Mouse (Mus musculus): ENCODE results near the gene Bfar.
"Not testable (repeated sequence)": the region's sequence is repeated elsewhere in the genome, so short reads cannot be mapped to it uniquely, and the experiment has no call there.

The Bfar gene

DNA sequence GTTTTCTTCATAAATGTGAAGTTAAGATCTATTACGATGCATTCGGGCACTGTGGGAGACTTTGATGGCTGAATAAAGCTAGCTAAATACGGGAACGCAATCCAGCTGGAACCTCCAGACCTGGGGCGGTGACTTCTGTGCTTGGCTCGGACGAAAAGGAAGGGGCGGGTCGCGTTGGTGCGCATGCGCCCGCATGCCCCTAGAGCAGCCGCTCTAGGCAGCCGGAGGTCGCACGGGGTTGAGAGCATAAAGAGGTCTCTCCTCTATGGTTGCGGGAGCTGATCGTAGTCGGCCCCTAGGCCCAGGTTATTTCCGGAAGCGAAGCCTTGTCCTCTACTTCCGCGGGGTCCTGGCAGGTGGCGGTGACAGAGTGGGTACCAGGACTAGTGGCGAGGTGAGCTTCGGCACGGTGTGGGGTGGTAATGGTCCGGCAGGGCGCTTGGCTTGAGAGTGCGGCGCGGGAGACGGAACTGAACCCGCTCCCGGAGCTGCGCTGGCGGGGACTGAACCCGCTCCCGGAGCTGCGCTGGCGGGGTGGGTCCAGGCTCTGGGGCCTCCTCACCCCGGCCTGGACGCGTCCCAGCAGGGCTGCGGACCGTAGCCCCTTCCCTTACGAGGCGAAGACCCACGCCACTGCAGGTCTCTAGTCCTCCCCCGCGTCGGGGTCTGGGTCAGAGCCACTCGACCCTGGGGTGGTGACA, at the start of gene Bfar, which contains the start of gene 3110001I22Rik:
Gene Bfar (plus strand): TSS at position 174 of the 701 bp plus-strand sequence.
Gene 3110001I22Rik (plus strand): TSS at position 245 of the 701 bp plus-strand sequence.
- peak; percentile 51 for DNase-seq (ENCODE audit: extremely low read depth, low read depth, low spot score)

DNA sequence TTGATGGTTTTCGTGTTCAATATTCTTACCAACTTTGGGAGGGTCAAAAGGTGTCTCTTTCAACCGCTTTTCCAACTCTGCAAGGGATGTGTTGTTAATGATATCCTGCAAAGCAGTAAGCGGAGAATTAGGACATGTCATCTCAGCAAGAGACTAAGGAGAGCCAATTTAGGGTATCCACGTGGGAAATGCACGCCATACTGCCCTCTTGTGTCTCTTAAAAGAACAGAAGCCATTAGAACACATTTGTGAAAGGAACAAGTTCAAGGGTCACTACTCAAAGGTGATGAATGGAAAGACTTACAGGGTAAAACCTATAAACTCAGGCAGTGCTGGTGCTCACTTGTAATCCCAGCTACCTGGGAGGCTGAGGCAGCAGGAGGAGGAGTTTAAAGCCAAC, 43.3 kb upstream of the Bfar start:
- no peak for DNase-seq (ENCODE audit: extremely low read depth, low read depth, low spot score)

DNA sequence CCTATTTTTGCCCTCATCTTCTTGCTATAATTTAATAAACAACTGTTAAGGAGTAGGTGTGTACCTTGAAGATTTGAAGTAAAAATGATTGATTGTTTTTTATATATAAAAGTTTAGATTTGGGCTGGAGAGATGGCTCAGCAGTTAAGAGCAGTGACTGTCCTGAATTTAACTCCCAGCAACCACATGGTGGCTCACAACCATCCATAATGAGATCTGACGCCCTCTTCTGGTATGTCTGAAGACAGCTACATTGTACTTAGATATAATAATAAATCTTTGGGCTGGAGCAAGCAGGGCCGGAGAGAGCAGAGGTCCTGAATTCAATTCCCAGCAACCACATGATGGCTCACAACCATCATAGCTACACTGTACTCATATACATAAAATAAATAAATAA, 33.5 kb upstream of the Bfar start:
- not testable (repeated sequence) for DNase-seq (ENCODE audit: extremely low read depth, low read depth, low spot score)

DNA sequence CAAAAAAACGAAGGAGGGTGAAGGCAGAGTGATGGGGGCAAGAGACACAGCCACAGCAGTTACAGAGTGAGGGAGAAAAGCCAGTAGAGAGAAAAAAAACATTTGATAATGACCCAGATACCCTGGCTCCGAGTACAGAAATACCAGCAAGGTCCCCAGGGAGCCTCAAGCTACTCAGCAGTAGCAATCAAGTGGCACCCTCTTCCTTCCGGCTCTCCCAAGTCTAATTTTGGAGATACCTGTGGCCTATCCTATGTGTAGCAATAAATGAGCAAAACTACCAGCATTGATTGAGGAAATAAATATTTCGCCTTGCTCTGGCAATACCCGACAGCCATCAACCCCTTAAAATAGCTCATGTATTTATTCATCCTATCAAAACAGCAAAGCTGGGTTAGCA, 32.1 kb upstream of the Bfar start:
- no peak for DNase-seq (ENCODE audit: extremely low read depth, low read depth, low spot score)

DNA sequence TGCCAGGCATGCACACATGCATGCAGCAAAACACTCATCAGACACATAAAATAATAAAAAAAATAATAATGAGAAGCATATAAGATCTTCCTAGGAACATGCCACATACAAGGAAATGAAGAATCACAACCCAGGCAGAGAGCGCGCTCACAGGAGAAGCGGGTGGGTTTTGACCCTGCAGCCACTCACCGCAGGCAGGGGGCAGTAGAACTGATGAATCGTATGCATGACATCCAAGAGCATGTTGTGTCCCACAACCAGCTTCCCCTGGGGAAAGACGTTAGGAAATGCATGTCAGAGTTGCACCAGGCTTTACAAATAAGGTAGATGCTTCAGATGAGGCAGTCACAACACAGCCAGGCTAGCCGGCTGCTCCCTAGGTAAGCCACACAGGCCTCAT, 31.6 kb upstream of the Bfar start:
- DNase-seq (ENCODE audit: extremely low read depth, low read depth, low spot score): no peak

DNA sequence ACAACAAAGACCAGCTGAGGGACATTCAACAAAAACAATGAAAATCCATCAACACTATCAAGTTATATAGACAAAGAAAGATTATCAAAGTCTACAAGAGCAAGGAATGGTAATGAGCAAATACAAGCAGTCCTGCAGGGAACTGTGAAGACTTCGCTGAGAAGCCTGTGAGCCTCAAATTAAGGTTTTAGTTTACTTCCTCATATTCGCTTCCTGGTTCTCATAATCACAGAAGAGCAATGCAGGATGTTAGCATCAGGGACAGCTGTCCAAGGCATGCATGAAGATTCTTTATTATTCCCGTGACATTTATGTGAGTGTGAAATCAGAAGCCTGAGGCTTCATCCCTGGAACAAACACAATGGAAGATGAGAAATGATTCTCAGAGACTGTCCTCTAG, 27.2 kb upstream of the Bfar start:
- DNase-seq (ENCODE audit: extremely low read depth, low read depth, low spot score): no peak

DNA sequence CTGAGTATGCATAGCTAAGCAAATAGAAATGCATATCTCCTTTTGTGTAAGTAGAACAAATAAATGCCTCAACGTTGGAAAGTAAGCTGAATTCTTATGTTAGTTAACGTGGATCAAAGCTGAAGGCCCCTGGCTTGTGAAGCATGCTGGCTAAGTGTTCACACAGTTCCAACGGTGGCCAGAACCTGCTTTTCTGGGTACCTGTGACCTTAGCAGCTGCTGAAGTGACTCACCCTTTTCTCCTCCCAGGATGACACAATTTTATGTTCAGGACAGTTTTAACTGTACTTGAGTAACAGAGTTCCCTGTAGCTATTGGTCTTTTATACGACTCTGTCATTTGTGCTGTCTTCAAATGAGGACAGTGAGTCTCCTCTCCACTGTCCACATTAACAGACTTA, 25.7 kb upstream of the Bfar start:
- DNase-seq (ENCODE audit: extremely low read depth, low read depth, low spot score): peak; percentile 49

DNA sequence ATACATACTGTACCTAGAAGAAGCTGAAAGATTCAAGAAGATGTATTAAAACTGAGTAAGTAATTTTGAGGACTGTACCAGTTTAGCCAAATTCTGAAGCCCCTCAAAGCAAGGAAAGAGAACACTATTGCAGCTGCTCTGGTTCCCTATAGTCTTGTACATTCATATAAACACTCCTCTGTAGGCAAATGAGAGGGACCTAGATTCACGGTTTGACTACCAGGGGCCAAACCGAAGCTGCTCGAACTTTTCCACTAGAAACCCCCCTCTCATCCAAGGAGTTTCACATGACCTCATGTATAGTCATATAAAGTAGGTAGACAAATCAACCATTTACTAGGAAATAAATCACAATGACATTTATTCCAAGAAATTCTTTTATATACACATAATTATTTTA, 12.8 kb upstream of the Bfar start:
- no peak for DNase-seq (ENCODE audit: extremely low read depth, low read depth, low spot score)

DNA sequence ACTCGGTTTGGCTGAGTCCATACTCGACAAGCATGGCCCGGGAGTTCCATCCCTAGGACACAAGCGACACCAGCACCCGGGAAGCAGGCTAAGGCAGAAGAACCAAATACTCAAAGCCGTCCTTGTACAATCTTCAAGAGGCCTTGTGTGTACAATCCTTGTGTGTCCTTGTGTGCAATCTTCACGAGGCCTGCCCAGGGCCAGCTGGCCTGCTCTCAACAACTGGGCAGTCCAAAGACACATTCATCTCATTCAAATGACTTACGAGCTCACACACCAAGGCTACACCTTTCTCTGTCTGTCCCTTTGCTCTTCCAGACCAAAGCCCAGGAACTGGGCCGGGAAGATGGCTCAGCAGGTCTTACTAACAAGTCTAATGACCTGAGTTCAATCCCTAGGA, 10.9 kb upstream of the Bfar start:
- no peak for DNase-seq (ENCODE audit: extremely low read depth, low read depth, low spot score)

DNA sequence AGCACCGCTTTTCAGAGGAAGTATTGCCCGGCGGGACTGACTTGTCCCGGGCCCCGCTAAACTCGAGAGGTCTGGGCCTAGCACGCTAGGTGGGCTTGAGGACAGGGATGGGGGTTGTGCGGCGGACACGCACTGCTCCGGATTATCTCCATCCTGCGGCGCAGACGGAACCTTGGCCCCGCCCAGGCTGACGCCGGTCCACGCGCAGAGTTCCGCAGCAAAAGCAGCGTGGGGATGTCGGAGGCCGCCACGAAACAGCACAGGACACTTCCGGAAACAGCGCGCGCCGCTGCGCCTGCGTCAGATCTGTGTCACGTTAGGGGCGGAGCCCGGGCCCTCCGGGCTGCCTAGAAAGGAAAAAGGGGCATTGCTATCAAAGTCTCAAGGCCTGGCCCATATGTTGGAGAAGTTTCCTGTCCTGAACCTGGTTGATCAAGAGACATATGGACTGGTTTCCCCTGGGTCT, 3.7 kb upstream of the Bfar start, which contains the start of gene Parn:
Gene Parn (minus strand): TSS at position 293 of the 466 bp plus-strand sequence.
- no peak for DNase-seq (ENCODE audit: extremely low read depth, low read depth, low spot score)

DNA sequence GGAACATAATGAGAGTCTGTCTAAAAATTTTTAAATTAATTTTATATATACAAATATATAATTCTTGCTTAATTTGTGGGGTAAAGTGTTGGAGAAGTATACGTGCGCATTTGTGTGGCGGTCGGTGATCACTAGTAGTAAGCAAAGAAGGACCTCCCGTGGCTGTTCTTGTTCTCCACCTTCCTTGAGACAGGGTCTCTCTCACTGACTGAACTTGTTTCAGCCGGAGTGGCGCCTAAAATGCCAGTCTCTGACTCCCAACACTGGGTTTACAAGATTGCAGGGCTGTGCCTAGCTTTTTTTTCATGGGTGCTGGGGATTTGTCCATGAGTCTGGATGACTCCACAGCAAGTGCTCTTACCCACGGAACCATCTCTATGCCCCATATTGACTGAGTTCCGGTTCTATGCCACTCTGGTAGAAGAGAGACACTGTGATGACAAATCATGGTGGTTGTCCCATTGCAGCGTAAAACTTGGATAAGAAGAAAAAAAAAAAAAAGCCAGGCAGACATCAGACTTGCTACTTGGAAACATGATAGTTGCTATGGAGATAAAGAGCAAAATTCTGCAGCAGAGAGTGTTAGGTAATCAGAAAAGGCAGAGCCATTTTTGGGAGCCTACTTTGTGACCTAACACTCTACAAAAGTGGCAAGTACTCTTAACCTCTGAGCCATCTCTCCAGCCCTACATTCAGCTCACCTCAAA, 3.1 kb upstream of the Bfar start:
- no peak for DNase-seq (ENCODE audit: extremely low read depth, low read depth, low spot score)

DNA sequence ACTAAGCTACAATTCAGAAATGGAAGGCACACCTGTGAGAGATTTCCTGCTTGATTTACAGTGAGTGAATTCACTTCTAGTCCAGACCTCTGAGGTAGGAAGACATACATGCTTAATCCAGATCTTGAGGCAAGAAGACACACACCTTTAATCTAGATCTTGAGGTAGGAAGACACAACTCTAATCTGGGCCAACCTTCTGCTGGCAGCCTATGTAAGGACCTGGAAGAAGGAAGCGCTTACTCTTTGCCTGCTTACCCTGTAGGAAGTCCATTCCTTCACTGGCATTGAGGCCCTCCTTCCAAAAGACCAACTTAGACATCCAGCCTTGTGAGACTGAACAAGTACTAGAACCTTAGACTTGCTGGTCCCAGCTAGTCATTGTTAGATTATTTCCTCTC, 2.4 kb upstream of the Bfar start:
- no peak for DNase-seq (ENCODE audit: extremely low read depth, low read depth, low spot score)

DNA sequence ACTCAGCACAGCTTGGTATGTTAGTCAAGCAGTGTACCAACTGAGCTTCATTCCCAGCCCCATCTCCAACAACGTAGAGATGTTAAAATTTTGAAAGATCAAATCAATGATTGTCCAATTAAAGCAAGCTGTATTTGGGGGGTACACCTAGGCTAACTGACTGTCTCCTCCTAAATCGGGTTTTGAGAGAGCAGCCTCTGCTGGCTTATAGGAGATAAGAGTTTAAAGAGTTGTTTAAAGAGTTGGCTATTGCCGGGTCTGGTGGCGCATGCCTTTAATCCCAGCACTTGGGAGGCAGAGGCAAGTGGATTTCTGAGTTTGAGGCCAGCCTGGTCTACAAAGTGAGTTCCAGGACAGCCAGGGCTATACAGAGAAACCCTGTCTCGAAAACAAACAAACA, 762 bp upstream of the Bfar start:
- not testable (repeated sequence) for DNase-seq (ENCODE audit: extremely low read depth, low read depth, low spot score)

DNA sequence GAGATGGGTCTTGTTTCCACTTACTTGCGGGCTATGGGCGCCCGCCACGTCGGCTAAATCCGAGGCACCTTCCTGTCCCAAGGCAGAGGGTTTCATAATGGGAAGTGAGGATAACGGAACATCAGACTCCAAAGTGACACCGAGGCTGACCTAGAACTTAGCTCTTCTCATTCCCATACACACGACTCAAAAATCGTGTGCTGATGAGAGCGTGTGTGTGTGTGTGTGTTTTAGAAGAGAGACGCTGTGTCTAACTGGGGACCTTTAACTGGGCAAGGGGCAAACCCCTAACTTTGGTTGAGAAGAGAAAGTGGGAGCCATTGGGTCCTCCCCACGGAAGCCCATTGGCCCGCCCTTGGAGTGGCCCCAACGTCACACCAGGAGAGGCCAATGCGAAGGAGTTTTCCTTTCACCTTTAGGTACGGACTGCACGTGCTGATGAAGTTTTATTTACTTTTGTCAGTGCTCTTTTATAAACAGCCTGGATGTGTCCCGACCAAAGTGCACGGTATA, 784 bp downstream of the Bfar start:
- DNase-seq (ENCODE audit: extremely low read depth, low read depth, low spot score): no peak

DNA sequence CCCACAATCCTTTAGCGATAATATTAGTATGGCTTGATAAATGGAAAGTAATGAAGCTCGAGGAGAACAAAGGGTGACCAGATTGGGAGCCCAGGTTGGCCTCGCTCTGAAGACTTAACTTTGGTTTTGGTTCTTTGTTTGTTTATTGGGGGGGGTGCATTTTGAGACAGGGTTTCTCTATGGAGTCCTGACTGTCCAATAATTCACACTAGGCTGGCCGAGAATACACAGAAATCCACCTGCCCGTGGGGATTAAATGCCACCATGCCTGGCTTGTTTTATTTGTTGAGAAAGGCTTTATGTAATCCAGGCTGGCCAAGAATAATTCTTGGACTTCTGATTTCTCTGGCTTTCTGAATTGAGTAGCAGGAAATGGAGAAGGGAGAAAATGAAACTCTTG, 1.5 kb downstream of the Bfar start:
- DNase-seq (ENCODE audit: extremely low read depth, low read depth, low spot score): no peak

DNA sequence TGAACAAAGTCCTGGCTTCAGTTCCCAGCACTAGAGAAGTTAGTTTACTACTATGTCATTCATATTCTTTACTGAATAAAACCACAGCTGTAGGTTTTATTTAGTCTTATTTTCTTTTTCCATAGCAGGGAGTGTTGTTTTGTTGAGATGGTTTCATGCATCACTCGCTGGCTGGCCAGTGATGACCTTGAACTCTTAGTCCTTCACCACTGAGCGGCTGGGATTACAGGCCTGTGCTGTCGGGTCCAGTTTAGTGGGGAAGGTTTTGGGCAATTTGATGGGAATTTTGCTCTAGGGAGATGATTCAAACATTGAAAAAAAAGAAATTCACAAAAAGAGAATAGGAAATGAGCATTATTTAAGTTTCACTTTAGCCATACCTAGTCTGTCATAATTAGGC, 2.9 kb downstream of the Bfar start:
- DNase-seq (ENCODE audit: extremely low read depth, low read depth, low spot score): no peak

DNA sequence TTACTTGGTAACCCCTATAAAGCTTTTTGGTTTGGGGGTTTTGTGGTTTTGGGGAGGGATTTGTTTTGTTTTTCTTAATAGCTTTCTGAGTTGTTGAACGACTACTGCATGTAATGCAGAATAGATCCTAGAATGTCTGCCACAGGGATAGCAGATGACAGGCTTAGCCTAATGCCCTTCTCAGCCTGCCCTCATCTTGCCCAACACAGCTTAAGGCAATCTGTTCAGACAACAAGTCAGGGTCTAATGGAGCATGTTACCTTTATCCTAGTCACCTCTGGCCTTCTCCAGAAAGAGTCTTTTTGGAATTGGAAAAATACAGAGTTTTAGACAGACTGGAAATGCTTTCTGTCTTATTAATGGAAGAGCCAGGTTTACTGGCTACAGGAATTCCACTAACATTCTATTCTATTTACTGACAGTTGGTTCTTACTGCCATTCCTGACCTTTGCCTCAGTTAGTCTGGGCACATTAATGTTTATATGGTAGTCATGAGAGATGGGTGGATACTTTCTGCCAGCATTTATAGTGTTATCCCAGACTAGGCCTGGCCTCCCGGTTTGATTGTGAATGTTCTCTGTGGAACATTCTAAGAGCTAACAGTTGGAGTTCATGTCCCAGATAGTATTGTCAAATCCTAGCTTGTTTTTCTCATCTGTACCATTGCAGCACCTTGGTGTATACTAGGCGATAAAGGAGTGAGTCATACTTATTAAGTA, 7.1 kb downstream of the Bfar start:
- DNase-seq (ENCODE audit: extremely low read depth, low read depth, low spot score): peak; percentile 45

DNA sequence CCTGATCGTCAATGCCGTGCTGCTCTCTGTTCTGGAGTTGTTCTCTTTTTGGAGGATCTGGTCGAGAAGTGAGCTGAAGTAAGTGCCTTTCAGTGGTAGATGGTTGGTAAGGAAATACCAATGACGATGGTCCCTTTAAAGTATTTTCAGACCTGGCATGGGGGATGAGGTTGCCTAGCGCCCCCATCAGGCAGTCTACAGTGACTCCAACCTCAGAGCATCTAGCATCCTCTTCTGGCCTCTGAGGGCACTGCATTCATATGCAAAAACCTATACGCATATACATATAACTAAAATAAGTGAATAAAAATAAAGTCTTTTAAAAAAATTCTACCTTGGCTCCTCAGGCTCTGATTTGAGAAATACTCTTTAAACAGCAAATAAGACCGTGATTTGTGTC, 27.3 kb downstream of the Bfar start:
- no peak for DNase-seq (ENCODE audit: extremely low read depth, low read depth, low spot score)

DNA sequence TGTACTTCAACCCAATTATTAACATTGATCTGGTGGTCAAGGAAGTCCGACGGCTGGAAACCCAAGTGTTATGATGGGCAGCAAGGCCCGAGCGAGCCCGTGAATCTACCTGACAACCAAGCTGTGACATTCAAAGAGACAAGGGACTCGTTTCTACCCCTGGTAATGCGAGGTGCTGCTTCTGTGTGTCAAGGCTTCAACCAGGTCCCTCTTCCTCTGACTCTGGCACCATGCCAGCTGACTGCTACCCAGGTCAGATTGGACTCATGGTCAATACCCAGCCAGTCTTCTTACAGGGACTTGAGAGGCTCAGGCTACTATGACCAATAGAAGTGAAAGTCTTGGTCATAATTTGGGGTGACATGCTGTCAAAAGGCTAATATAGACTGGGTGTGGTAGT, 30.5 kb downstream of the Bfar start:
- no peak for DNase-seq (ENCODE audit: extremely low read depth, low read depth, low spot score)

DNA sequence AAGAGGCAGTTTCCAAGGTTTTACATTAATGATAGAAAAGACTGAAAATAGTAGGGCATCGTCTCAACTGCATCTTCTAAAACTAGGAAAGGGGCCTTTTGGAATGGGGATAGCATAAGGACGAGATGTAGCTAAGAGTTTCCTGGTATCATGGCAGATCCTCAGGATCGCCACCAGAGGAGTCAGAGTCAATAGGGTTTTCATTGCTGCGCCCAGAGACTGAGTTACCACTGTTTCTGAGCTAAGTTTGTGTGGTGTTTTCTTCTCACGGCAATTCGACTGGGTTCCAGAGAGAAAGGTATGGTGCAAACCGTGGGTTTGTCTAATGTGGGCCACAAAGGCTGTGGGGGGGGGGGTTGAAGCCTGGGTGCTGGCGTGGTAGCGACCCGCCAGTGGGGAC, 33.0 kb downstream of the Bfar start:
- DNase-seq (ENCODE audit: extremely low read depth, low read depth, low spot score): no peak

DNA sequence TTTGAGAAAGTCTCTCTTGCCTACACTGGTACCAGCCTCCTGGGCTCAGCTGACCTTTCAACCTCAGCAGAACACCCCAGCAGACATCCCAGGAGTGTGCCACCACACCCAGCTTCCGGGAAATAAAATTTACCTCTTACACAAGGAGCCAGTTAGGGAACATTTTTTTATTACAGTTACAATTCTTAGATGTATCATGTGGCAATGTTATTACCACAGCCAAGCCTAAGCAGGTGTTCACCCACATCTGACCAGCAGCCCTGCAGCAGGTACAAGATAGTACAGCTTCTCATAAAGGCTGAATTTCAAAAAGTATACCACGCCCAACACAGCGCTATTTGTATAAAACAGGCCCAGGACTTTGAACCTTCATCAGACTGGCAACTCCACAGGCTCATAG, 43.3 kb downstream of the Bfar start:
- DNase-seq (ENCODE audit: extremely low read depth, low read depth, low spot score): peak; percentile 21

Measured in fat pad, adult 2 months (tissue).